Mouse (Mus musculus) c-Kit-negative CD71-positive TER-119-positive erythroid progenitor cells, embryonic 14.5 days (primary cell): Measurements from ENCODE around the gene Gm11099.

ENCODE experiments used
- DNase-seq: peaks from one replicate; pipeline ENCODE4 v3.0.0-alpha.2; 2013; ENCODE audit warnings: low read depth, low spot score

Gm11099 gene

DNA sequence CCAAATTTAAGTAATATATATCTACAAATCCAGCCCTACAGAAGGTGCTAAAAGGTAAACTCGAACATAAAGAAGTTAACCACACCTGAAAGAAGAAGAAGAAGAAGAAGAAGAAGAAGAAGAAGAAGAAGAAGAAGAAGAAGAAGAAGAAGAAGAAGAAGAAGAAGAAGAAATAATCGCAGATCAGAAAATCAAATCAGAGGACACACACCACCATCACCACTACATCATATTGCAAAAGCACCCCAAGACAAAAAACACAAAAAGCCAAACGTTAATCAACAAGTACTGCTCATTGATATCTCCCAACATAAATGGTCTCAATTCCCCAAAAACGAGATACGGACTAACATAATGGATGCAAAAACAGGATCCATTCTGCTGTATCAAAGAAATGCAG is at the start of gene Gm11099:
Gene Gm11099, plus strand, starts transcription at position 301 of the 400 bp plus-strand sequence.
- DNase-seq, result no peak

DNA sequence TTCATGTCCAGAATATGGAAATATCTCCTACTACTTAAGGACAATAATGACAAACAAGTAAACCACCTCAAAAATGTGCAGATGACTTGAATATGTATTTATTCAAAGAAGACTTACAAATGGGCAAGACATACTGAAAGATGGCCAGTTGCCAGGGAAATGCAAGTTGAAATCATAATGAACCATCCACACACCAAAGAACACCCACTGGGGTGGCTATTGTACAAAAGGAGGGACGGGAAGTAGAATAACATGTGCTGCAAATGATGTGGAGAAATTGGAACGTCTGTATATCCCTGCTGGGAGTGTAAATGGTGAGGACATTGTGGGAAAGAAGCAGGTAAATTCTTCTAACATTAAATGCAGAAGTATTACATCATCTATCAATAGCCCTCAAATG is 46.3 kb upstream of the Gm11099 start:
- no peak for DNase-seq

DNA sequence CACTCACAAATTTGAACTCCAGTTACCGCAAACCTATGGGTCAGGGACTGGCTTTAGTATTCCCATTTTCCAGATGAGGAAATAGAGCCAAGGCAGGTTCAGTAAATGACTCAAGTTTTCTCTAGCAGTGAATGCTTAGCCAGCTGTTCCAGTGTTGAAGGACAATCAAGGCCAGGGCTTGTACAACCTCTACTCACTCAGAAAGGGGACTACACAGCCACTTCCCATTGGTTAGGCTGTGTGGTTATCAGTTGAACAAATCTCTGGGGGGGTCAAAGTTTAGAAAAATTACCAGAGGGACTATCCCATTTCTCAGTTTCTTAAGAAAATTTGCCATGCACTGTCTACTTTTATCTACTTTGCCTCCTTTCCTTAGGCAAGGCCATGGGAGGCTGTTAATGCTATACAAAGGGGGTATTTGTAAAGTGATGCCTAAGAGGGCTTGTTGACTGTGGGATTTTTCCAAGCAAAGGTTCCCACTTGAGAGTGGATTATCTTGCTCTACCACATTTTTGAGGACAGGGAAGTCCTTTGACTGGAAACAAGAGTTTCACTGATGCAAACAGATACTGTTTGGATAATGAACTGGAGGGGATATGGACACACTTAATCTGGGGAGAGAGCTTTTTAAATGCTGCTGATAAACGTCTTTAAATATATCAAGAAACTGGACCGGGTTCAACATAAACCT is 30.2 kb upstream of the Gm11099 start:
- DNase-seq, result no peak

DNA sequence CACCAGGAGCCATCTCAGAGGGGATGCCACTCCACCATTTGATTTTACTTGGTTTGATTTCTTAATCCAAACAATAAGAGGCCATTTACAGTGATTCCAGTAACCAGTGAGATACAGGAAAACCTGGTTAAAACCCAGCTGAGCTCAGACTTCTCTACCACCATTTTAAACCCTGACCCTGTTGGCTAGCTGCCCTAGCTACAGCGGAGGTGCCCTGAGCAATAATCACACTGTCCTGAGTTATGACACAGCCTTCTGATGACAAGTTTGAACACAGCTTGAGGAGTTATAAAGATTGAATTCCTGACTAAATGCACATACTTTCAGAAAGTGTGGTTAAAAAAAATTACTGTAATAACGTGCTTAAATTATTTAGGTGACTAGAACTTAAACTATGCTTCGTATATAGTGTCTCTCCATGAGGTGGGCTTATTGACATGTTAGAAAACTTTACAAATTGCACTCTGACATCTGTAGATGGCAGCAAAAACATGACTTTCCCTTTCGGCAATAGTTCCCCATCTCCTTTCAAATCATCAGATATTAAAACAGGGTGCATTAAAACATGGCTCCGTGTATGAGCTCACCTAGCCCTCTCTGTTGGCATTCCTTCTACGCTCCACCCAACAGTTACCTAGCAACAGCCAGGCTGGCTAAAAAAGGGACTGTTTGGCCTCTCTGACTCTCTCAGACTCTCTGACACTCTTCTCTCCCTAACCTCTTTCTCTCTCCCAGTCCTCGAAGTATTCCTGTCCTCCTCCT is 29.1 kb upstream of the Gm11099 start:
- no peak for DNase-seq

DNA sequence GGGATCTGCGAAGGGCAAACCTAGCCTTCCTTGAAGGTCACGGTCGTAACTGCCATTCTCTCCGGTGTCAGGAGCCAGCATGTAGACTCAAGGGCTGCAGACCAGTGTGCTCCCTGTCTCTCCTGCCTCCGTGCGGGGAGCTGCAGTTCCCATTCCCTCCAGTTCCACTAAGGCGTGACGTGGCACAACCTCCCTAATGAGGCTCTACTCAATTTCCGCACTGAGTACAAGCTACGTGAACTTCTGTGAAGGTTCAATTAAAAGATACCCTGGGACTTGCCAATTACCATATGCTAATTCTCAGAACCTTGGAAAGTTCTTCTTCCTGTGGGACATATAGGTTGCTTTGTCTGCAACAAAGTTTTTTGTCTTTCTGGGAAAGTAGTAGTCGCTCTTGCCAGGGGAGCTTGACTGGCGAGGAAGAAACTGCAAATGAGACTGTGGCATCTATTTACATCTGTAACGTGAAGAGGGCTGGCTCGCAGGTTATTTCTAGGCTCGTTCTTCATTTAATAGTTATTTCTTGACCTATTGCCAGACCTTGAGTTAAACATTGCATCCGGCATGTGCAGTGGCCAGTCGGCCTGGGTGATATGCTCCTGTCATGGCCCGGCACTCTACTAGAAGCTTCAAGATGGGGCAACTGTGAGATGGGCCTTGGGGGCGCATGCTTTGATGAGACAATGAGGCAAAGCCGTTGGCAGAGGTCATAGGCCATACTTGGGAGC is 26.8 kb upstream of the Gm11099 start:
- no peak for DNase-seq

DNA sequence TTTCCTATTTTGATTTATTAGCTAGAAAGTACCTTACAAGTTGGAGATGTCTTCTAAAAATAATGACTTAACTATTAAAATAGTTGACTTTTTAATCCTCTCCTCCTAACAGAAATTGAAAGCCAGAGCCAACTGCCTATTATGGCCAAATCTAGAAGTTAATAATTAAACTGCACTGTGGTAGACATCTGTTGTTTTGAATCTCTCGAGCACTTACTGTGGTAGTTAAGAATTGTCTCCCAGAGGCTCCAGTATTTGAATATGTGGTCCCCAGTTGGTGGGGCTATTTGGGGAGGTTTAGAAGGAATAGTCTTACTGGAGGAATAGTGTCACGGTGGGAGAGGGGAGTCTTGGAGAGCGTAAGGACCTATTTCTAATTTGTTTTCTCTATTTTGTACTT is 18.2 kb upstream of the Gm11099 start:
- no peak for DNase-seq

DNA sequence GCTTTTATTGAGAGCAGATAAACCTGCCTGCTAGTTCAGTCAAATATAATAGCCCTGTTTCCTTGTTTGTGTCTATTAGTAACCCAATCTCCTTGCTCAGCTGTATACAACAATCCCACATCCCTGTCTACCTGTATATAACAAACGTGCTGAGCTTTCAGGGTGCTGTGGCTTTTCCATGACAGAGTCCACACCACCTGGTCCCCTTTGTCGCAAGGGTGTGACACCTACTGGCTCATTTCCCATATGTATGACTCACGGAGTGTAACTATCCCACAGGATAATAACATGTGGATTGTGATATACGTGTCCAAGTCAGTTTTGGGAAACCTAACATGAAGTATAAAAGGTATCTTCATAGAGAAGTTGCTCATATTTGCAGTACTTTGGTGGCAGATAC is 16.8 kb upstream of the Gm11099 start:
- no peak for DNase-seq

DNA sequence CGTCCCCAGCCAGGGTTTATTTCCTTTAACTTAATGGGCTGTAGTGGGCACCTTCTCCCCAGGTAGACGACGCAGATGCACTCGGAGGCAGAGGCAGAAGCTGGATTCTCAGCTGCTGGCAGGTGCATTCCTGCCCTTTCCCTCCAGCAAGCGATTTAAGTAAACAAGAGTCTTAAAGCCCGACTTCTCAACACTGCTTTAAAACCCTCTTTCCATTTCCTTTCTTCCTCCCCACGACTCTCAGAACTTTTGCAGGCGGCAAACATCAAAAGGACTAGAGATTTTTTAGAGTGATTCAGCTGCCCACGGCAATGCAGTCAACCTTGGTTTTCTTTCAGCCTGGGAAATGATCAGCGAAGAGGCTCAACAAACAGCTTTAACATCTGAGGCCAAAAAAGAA is 14.7 kb upstream of the Gm11099 start:
- DNase-seq, result no peak

DNA sequence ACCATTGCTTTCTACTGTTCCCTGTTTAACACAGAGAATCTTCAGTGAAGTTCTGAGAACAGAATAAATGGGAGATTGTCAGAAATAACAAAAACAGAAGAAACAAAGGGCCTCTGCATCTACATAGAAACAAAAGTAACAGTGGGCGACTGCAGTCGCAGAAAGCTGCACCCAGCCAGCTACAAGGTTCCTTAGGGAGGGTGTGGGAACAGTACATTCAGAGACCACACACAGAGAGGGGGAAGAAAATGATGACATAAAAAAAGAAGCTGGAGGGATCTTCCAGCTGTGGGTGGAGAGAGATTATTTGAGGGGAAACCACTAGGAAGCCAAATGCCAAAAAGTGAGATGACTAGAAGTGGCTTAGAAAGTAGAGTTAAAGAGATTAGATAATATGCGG is 20.6 kb downstream of the Gm11099 start:
- DNase-seq, result no peak

DNA sequence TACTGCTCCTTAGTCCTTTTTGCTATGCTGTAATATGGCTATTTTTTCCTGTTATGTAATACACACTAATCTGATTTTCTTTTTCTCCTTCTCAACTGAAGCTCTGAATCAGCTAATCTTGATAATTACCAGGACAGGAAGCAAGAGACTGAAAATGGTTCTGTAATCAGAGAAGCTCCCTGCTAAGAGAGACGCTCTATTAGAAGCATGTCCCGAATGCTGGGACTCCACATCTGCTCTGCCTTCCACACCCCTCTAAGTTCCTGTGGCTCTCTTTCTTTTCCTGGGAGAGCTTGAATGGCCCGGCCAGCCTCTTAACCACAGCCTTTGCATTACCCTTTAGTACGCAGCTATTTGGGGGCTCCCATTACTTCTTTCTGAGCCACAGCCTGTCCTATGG is 45.8 kb downstream of the Gm11099 start:
- DNase-seq, result no peak

DNA sequence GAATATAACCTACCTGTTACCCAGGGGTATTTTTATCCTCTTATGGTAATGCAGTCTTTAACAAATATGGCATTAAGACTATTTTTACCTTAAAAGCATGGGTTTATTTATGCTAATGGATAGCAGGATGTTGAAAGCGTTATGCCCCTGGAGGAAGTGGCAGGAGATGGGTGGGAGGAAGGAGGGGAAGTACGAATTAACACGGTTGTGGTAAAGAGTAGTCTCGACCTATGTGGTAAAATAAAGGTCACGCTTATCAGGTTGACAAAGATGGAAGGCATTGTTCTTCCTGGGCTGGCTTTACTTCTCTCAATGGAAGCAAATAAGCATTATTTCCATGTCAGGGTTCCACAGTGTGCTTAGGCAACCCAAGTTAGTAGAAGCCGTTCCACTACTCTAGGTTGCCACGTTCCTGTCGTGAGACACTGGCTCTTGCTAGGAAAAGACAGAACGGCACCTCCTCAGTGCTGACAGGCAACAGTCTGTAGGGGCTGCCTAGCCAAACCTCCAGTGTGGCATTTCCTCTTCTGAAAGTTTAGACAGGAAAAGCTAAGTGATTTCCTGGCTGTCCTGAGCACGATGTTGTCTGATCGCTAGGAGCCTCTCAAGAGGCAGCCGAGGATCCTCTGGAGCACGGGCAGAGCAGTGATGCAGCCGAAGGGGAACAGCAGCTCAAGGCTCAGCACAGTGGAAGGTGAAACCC is 47.7 kb downstream of the Gm11099 start:
- no peak for DNase-seq

DNA sequence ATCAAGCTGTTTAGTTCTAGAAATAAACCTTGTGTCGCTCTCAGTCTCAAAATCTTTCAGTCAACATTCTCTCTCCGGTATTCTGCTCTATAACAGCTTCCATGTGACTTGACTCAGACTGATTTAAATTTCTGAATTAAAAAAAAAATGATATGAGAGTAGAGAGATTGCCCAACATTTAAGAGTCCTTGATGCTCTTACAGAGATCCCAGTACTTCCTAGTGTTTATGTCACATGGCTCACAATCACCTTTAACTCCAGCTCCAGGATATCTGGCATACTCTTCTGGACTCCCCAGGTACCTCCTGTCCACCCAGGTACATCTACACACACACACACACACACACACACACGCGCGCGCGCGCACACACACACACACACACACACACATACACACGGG is 53.1 kb downstream of the Gm11099 start:
- DNase-seq, result no peak

DNA sequence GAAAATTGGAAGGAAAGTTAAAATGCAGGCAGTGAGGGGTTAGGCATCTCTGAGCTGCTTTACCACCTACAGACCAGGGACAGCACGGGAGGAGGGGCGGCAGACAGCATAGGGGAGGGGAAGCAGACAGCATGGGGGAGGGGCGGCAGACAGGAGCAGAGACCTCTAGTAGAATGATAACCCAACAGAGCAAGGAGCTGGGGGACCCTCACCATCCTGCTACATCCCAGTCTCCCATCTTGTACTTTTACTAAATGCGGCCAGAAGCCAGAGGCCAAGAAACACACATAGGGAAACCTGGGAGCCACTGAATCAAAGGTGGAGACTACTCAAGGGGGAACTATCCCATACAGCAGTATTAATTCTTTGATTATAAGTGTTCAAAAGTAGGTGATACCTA is 59.1 kb downstream of the Gm11099 start:
- DNase-seq, result no peak

DNA sequence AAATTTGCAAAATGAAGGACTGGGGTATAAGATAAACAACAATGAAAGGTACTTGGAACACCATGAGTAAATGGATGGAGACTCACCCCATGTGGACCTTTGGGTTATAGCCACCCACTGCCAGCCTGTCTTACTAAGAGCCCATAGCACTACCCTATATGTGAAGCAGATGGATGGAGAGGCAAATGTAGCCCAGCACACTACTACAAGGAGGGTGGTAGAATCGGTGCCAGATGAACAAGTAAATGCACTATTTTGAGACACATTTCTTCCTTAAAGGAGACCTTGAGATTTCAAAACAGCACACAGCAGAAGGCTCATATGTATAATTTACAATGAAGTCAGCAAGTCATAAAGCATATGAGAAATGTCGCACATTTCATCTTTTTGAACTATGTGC is 66.3 kb downstream of the Gm11099 start:
- no peak for DNase-seq

DNA sequence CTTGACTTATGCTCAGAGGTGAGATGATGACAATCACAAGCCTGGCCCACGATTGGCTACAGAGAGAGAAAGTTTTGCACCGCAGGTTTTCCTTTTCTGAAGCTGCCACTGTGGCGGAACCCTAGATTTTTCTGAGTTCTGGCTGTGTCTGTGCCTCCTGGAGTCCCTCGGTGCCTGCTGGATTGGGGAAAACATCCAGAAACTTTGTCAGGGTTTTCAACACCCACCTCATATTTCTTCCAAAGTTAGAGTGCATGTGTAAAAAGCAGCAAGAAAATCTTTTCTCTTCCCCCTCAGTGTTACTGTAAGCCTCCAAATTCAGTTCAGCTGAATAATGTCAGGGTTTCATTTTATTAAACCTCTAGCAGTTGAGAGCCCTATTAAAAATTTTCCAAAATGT is 82.1 kb downstream of the Gm11099 start:
- DNase-seq, result no peak

DNA sequence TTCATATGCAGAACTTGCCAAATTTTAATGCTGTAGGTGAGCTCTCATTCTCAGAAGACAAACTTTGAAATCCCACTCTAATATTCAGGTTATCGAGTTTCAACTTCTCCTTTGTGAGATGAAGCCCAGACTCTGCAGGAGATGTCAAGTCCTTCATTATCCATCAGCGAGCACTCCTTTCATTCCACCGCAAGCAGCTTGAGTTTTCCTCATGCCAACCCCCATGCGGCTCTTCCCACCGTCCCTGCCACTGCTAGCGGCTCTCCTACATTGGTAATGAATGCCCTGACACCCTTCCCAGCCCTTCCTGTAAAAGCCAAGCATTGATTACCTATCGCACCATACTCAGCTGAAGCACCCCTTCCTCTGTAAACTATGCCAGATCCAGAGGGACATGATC is 89.6 kb downstream of the Gm11099 start:
- DNase-seq, result no peak

DNA sequence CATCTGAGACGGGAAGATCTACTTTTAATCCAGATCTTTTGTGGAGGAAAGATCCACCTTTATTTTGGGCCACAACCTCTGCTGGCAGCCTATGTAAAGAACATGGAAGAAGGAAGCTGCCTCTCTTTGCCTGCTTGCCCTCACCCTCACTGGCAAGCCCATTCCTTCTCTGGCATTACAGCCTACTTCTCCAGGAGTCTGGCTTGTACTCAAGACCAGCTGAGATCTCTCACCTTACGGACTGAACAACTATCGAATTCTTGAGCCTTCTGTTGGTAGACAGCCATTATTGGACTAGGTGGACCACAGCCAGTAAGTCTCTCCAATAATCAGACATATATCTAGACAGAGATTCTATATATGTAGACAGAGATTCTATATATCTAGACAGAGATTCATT is 92.9 kb downstream of the Gm11099 start:
- DNase-seq, result no peak

DNA sequence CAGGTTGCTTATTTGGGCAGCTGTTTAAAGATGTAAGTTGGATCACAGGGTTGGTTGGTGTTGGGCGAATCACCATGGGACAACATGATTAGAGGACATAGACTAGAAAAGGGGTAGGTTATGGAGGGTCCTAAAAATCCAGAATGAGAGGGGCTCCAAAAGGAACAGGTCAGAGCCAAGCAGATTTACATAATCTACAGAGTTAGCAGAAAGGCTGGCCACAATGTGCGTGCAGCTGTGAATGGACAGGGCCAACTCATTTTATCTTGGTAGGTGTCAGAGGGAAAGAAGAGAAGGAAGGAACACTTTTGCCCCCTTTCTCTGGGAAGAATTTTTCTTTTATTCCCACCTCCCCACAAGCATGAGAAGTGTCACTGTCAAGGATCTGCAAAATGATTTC is 97.1 kb downstream of the Gm11099 start:
- no peak for DNase-seq

DNA sequence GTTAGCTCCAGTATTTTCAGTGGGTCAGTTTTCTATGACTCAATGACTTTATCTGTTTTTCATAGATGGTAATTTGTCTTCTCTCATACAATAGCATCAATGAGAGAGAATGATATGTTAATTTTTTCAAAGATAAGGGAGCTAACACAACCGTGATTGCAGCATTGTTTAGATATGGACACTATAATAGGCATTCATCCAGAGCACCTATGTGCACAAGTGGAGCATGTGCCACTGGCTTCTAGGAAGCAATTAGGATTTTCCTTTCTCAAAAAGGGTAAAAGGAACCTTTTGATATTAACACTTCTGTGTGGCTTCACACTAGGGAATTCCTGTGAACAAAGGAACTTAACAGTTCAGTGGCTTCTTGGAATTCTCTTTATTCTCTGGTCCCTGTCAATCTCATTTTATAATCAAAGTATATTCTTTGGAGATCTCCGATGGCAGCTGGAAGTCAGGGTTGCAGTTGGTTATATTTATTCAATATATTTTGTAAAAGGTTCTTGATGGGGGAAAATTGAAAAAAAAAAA is 97.6 kb downstream of the Gm11099 start:
- no peak for DNase-seq
